Mouse (Mus musculus) liver, embryonic 12.5 days (tissue): ENCODE results near the gene Gfod2. TPM values are rescaled to one million over a fixed set of nuclear protein-coding genes. Genes with fewer than 3 reads are reported as not detected.

ENCODE experiments used
- ATAC-seq: fragments of 200-750 bp; cut with Nextera tagmentation; 2 replicates; pipeline ENCODE4 v1.8.0; 2017; ENCODE audit warnings: moderate number of reproducible peaks, mild to moderate bottlenecking, moderate library complexity
- H3K27ac ChIP-seq: fragments of 300-500 bp; sonication (generic); 2 replicates; pipeline ENCODE4 v1.5.1; 2016; ENCODE audit warnings: mild to moderate bottlenecking
- H3K27me3 ChIP-seq: fragments of 300-500 bp; sonication (generic); replicated peaks from 2 replicates; pipeline ENCODE4 v1.6.1; 2016; ENCODE audit warnings: mild to moderate bottlenecking, moderate library complexity
- H3K36me3 ChIP-seq: fragments of 300-500 bp; sonication (generic); 2 replicates; pipeline ENCODE4 v1.6.1; 2016; ENCODE audit warnings: mild to moderate bottlenecking, moderate library complexity
- H3K4me1 ChIP-seq: fragments of 300-500 bp; sonication (generic); 2 replicates; pipeline ENCODE4 v1.6.1; 2016
- H3K4me2 ChIP-seq: fragments of 300-500 bp; sonication (generic); 2 replicates; pipeline ENCODE4 v1.6.1; 2016; ENCODE audit warnings: mild to moderate bottlenecking, moderate library complexity
- H3K4me3 ChIP-seq: fragments of 300-500 bp; sonication (generic); 2 replicates; pipeline ENCODE4 v1.5.1; 2016; ENCODE audit warnings: mild to moderate bottlenecking, moderate library complexity
- H3K9ac ChIP-seq: fragments of 300-500 bp; sonication (generic); 2 replicates; pipeline ENCODE4 v1.6.1; 2016; ENCODE audit warnings: mild to moderate bottlenecking, moderate library complexity
- H3K9me3 ChIP-seq: fragments of 300-500 bp; sonication (generic); replicated peaks from 2 replicates; pipeline ENCODE4 v1.6.1; 2016; ENCODE audit warnings: mild to moderate bottlenecking, moderate library complexity
- WGBS: fragments of 180-500 bp; shearing (Covaris S2); methylation state at CpG from one replicate; pipeline ENCODE4 v1.1.7; 2016; ENCODE audit not compliant: insufficient replicate concordance; 5-methylcytosine and 5-hydroxymethylcytosine counted together
- polyA plus RNA-seq: library from polyadenylated mRNA; unstranded; fragments of >200 nt; fragmentation: Nextera tagmentation; extraction: Ambion mirVana; gene quantifications from 2 replicates; pipeline ENCODE4 v1.2.1, GENCODE M21; 2016

The Gfod2 gene
- polyA plus RNA-seq, 1 experiment from 2014 or later: 5.1 TPM

DNA sequence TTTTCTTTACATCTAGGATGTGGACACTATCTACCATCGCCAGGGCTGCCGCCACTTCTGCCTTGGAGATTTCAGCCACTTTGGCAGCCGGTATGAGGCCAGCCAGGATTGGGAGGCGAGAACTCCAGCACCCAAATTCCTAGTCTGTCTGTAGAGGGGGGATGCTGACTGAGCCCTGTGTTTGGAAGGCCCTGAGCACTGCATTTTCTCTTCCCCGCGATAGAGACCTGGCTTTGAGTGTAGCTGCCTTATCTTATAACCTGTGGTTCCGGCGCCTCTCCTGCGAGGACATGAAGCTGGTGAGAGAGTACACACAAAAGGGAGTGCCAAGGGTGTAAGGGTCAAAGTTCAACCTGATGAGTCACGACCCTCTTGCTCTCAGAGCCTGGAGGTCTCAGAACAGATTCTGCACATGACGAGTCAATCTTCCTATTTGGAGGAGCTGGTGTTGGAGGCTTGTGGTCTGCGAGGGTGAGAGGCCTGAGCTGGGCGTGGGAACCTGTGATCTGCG lies 70.2 kb downstream of the Gfod2 start:
- Histone ChIP-seq H3K4me2 (no peak overlapping the region), H3K27me3 (peaks cover 3% of the 10 kb centered on the region; the same call in 1 of the 2 replicates)

DNA sequence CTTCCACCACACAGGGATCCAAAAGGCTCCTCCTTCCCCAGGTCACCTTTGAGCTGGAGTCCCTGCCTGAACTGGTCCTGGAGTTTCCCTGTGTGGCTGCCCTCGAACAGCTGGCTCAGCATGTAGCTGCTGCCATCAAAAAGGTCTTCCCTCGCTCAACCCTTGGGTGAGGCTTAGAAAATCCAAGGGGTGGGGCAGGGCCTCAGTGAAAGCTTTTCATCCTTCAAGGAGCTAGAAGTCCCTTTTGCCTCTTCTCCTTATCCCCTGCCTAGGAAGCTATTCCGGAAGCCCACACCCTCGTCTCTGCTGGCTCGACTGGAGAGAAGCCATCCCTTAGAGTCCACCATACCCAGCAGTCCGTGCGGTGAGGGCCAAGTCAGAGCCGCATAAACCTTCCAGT lies 71.0 kb downstream of the Gfod2 start:
- Histone ChIP-seq H3K27ac (no peak overlapping the region), H3K36me3 (peaks cover 21% of the 10 kb centered on the region), H3K4me2 (no peak overlapping the region), H3K27me3 (peaks cover 3% of the 10 kb centered on the region; the same call in 1 of the 2 replicates), H3K4me3 (no peak overlapping the region), H3K9me3 (no peaks in the 10 kb centered on the region), H3K9ac (no peak overlapping the region), H3K4me1 (peaks cover 13% of the 10 kb centered on the region; the same call in 1 of the 2 replicates)
- 65% methylated on average over 8 of the region's 8 CpGs for WGBS
- ATAC-seq: no peak

More for the DNA sequence above, 70.2 kb downstream of the Gfod2 start:
- ATAC-seq: no peak
- no peak overlapping the region for H3K9ac ChIP-seq
- peaks cover 13% of the 10 kb centered on the region for H3K36me3 ChIP-seq
- no peaks in the 10 kb centered on the region for H3K9me3 ChIP-seq
- WGBS: 38% methylated on average over 14 of the region's 14 CpGs
- no peak overlapping the region for H3K27ac ChIP-seq
- peaks cover 13% of the 10 kb centered on the region; the same call in 1 of the 2 replicates for H3K4me1 ChIP-seq
- no peak overlapping the region for H3K4me3 ChIP-seq

DNA sequence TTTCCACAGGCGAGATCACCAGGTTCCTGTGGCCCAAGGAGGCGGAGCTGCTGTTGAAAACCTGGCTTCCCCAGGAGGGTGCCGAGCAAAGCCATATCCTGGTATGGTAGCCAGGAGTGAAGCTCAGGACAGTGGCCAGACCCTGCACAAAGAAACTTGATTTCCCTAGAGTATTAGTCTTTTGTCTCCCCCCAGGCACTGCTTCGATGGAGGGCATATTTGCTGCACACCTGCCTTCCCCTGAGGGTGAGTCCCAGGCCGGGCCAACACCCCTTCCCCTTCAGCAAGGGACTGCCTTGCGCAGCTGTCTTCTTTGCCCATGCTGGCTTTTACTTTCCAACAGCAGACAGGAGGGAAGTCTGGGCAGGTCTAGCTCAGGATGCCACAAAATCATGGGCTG lies 71.9 kb downstream of the Gfod2 start:
- Histone ChIP-seq H3K27me3 (0 out of 2 replicates have a peak, but pooled peaks cover 3% of the 10 kb centered on the region), H3K36me3 (peaks cover 30% of the 10 kb centered on the region), H3K4me2 (peak overlapping the region; percentile 51), H3K4me1 (peaks cover 13% of the 10 kb centered on the region; the same call in 1 of the 2 replicates), H3K27ac (0 out of 2 replicates have a peak overlapping the region, but pooled peaks have one; percentile 13), H3K4me3 (no peak overlapping the region), H3K9me3 (no peaks in the 10 kb centered on the region), H3K9ac (no peak overlapping the region)
- ATAC-seq: no peak
- 67% methylated on average over 6 of the region's 6 CpGs for WGBS

DNA sequence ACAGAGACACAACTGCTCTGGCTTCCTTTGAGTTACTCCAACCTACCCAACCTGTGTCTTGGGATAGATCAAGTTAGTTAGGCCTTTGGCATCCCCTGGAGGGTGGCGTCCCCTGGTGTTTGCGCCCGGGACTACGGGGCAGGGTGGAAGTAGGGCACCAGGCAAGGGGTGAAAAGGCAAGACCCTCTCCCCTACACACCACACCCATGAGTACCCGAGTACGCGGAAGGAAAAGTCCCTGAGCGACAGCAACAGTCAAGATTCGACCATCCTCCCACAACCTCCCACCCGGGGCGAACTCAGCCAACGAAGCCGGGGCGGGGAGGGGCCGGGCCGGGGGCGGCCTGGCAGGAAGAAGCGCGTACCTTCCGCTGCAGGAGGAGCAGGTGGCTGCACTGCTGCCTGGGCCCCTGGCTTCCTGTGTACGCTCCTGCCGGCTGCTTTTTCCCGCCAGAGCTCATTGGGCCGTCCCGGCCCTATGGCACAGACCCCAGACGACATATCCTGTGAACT lies 72.6 kb downstream of the Gfod2 start, which contains the start of gene Carmil2:
TSS of gene Carmil2 (plus strand) at position 479 of the 513 bp plus-strand sequence.
- H3K27ac ChIP-seq: 0 out of 2 replicates have a peak within 1 kb of the TSS, but pooled peaks have one; percentile 13
- H3K9ac ChIP-seq: 0 out of 2 replicates have a peak within 1 kb of the TSS, but pooled peaks have one; percentile 27
- H3K4me2 ChIP-seq: peak within 1 kb of the TSS; percentile 51
- peaks cover 13% of the 10 kb centered on the region; the same call in 1 of the 2 replicates for H3K4me1 ChIP-seq
- peaks cover 37% of the 10 kb centered on the region for H3K36me3 ChIP-seq
- H3K9me3 ChIP-seq: no peaks in the 10 kb centered on the region
- H3K27me3 ChIP-seq: 0 out of 2 replicates have a peak, but pooled peaks cover 3% of the 10 kb centered on the region
- H3K4me3 ChIP-seq: peak within 1 kb of the TSS; percentile 6; the same call in 1 of the 2 replicates
- peak; percentile 36; the same call in 1 of the 2 replicates for ATAC-seq
- WGBS: 8% methylated on average over 23 of the region's 26 CpGs

DNA sequence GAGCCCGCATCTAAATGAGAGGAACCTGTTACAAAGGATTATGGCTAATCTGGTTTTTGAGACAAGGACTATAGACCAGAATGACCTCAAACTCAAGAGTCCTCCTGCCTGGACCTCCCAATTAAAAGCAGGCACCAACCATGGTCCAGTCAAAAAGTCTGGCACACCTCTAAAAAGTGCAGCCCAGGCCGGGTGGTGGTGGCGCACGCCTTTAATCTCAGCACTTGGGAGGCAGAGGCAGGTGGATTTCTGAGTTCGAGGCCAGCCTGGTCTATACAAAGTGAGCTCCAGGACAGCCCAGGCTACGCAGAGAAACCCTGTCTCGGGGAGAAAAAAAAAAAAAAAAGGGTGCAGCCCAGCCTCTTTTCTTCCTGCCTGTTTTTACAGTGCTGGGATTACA lies 73.1 kb downstream of the Gfod2 start:
- H3K36me3 ChIP-seq: peaks cover 43% of the 10 kb centered on the region
- ATAC-seq: no peak
- H3K27me3 ChIP-seq: 0 out of 2 replicates have a peak, but pooled peaks cover 3% of the 10 kb centered on the region
- WGBS: 57% methylated on average over 7 of the region's 7 CpGs
- no peaks in the 10 kb centered on the region for H3K9me3 ChIP-seq
- no peak overlapping the region for H3K9ac ChIP-seq
- no peak overlapping the region for H3K4me3 ChIP-seq
- no peak overlapping the region for H3K27ac ChIP-seq
- H3K4me2 ChIP-seq: peak overlapping the region; percentile 51
- peaks cover 13% of the 10 kb centered on the region; the same call in 1 of the 2 replicates for H3K4me1 ChIP-seq

DNA sequence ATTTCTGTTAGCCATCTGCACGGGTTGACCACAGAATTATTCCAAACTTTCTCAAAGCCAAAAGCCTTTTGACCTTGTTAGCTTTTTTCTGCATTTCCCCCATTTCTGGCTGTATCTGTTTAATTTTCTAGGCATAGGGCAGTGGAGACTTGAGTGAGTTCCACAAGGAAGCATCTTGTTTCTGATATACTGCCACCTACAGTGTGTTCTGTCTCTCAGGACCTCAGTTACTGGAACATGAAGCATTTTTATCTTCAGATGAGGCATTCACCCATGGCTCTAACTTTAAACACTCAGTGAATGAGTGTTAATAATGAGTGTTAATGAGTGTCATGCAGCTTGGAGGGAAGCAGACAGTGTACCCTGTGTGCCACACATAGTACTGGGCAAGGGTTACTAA lies 80.6 kb downstream of the Gfod2 start:
- Histone ChIP-seq H3K27ac (no peak overlapping the region), H3K4me3 (no peak overlapping the region), H3K4me1 (no peaks in the 10 kb centered on the region), H3K9me3 (no peaks in the 10 kb centered on the region), H3K4me2 (no peak overlapping the region), H3K36me3 (peaks cover 100% of the 10 kb centered on the region), H3K9ac (no peak overlapping the region), H3K27me3 (no peaks in the 10 kb centered on the region)
- ATAC-seq: no peak
- 84% methylated on average over 1 of the region's 1 CpGs for WGBS

Other genes with a start within 250 kb of the Gfod2 start
- 6.0 and 6.7 TPM in 2 replicates for gene Hsd11b2, start 239.9 kb downstream of the Gfod2 start, polyA plus RNA-seq
- gene Atp6v0d1, start 192.6 kb downstream of the Gfod2 start, polyA plus RNA-seq: 47.2 and 51.0 TPM in 2 replicates
- 14.1 and 14.5 TPM in 2 replicates for gene Ripor1, start 153.4 kb downstream of the Gfod2 start, polyA plus RNA-seq
- gene Ctcf, start 122.1 kb downstream of the Gfod2 start, polyA plus RNA-seq: 89.0 and 93.5 TPM in 2 replicates
- gene Agrp, start 121.3 kb downstream of the Gfod2 start, polyA plus RNA-seq: 0.22 TPM in 1 of 2 replicates, not detected in the other
- gene Carmil2, start 72.4 kb downstream of the Gfod2 start, polyA plus RNA-seq: 0.86 TPM in 2 replicates
- 32.3 and 34.1 TPM in 2 replicates for gene Acd, start 57.6 kb downstream of the Gfod2 start, polyA plus RNA-seq
- gene Pard6a, start 57.5 kb downstream of the Gfod2 start, polyA plus RNA-seq: 9.2 and 10.8 TPM in 2 replicates
- 0.23 TPM in 1 of 2 replicates, not detected in the other for gene 4933405L10Rik, start 51.0 kb downstream of the Gfod2 start, polyA plus RNA-seq
- gene Enkd1, start 50.5 kb downstream of the Gfod2 start, polyA plus RNA-seq: 11.2 and 12.4 TPM in 2 replicates
- gene Ranbp10, start 68.7 kb upstream of the Gfod2 start, polyA plus RNA-seq: 37.7 and 37.8 TPM in 2 replicates
- 0.12 and 0.19 TPM in 2 replicates for gene Tsnaxip1, start 69.1 kb upstream of the Gfod2 start, polyA plus RNA-seq
- gene Cenpt, start 94.6 kb upstream of the Gfod2 start, polyA plus RNA-seq: 29.0 and 29.2 TPM in 2 replicates
- gene Thap11, start 96.5 kb upstream of the Gfod2 start, polyA plus RNA-seq: 53.0 and 53.2 TPM in 2 replicates
- 180 and 183 TPM in 2 replicates for gene Nutf2, start 101.9 kb upstream of the Gfod2 start, polyA plus RNA-seq
- gene Edc4, start 122.2 kb upstream of the Gfod2 start, polyA plus RNA-seq: 30.1 and 30.9 TPM in 2 replicates
- 0.29 TPM in 1 of 2 replicates, not detected in the other for gene Nrn1l, start 134.9 kb upstream of the Gfod2 start, polyA plus RNA-seq
- gene Pskh1, start 141.8 kb upstream of the Gfod2 start, polyA plus RNA-seq: 13.1 and 14.3 TPM in 2 replicates
- 0.94 and 1.0 TPM in 2 replicates for gene Ctrl, start 175.2 kb upstream of the Gfod2 start, polyA plus RNA-seq
- gene Psmb10, start 179.8 kb upstream of the Gfod2 start, polyA plus RNA-seq: 77.2 and 84.6 TPM in 2 replicates
- 26.3 and 29.2 TPM in 2 replicates for gene Lcat, start 184.7 kb upstream of the Gfod2 start, polyA plus RNA-seq
- 18.2 and 18.6 TPM in 2 replicates for gene Slc12a4, start 207.4 kb upstream of the Gfod2 start, polyA plus RNA-seq
- not detected in 2 replicates for gene Dpep3, start 220.8 kb upstream of the Gfod2 start, polyA plus RNA-seq
- 16.0 and 16.5 TPM in 2 replicates for gene Dus2, start 232.7 kb upstream of the Gfod2 start, polyA plus RNA-seq
- gene Dpep2nb, start 247.3 kb upstream of the Gfod2 start, polyA plus RNA-seq: not detected in 2 replicates